Mouse (Mus musculus) megakaryocyte progenitor cell, adult 5-6 weeks (primary cell): Measurements from ENCODE around the gene Gm11938. TPM values are rescaled to one million over a fixed set of nuclear protein-coding genes. Genes with fewer than 3 reads are reported as not detected.

Experiments used
- ATAC-seq: replicated peaks from 2 replicates; pipeline ENCODE4 v1.8.0; 2016; ENCODE audit warnings: mild to moderate bottlenecking, moderate TSS enrichment, inconsistent platforms; ENCODE audit not compliant: poor library complexity
- total RNA-seq, 2 experiments: library from RNA; stranded (forward) in 1 of 2; stranded (reverse) in 1 of 2; fragments of 157-497, 149-512 nt in 1 of 2; fragments of 200-1000 nt in 1 of 2; gene quantifications; 2 replicates each; pipeline versions ENCODE4 v1.2.3 to v1.2.4; 2015 to 2017

Gm11938 gene
- total RNA-seq, 2 experiments from 2014 or later: not detected

GRCm38 (mm10) chr11:99574106-99574505, 29.0 kb downstream of the Gm11938 start:
- peak; percentile 92 for ATAC-seq

- ATAC-seq: no peak
Observed at GRCm38 (mm10) chr11:99573164-99573563, 29.9 kb downstream of the Gm11938 start.

GRCm38 (mm10) chr11:99566530-99566929, 36.6 kb downstream of the Gm11938 start, which contains the start of gene Krtap3-1:
Gene Krtap3-1, minus strand, starts transcription at chr11:99566630.
- ATAC-seq: no peak

GRCm38 (mm10) chr11:99562580-99562979, 40.5 kb downstream of the Gm11938 start:
- ATAC-seq: no peak

GRCm38 (mm10) chr11:99559366-99559765, 43.7 kb downstream of the Gm11938 start, which contains the start of gene Gm11939:
Gene Gm11939, minus strand, starts transcription at chr11:99559466.
- ATAC-seq: no peak

- ATAC-seq: no peak
Observed at GRCm38 (mm10) chr11:99557976-99558745, 44.9 kb downstream of the Gm11938 start.

- no peak for ATAC-seq
Observed at GRCm38 (mm10) chr11:99556753-99557152, 46.4 kb downstream of the Gm11938 start, which contains the start of gene Krtap3-2. Gene Krtap3-2, minus strand, starts transcription at chr11:99556853.

GRCm38 (mm10) chr11:99556195-99556594, 46.9 kb downstream of the Gm11938 start:
- no peak for ATAC-seq

Other genes starting within 250 kb of the Gm11938 start
Only the 30 nearest of the 36 such genes appear.
- not detected in 2 replicates for gene Krt12, start 181.0 kb downstream of the Gm11938 start, total RNA-seq (2015)
- gene Krt12, start 181.0 kb downstream of the Gm11938 start, total RNA-seq (2017): not detected in 2 replicates
- not detected in 2 replicates for gene Krt20, start 165.2 kb downstream of the Gm11938 start, total RNA-seq (2015)
- gene Krt20, start 165.2 kb downstream of the Gm11938 start, total RNA-seq (2017): not detected in 2 replicates
- not detected in 2 replicates for gene Krt23, start 110.2 kb downstream of the Gm11938 start, total RNA-seq (2015)
- gene Krt23, start 110.2 kb downstream of the Gm11938 start, total RNA-seq (2017): not detected in 2 replicates
- not detected in 2 replicates for gene Krt39, start 82.0 kb downstream of the Gm11938 start, total RNA-seq (2015)
- gene Krt39, start 82.0 kb downstream of the Gm11938 start, total RNA-seq (2017): not detected in 2 replicates
- gene Krt40, start 60.1 kb downstream of the Gm11938 start, total RNA-seq (2015): not detected in 2 replicates
- not detected in 2 replicates for gene Krt40, start 60.1 kb downstream of the Gm11938 start, total RNA-seq (2017)
- not detected in 2 replicates for gene Krtap3-3, start 52.4 kb downstream of the Gm11938 start, total RNA-seq (2015)
- gene Krtap3-3, start 52.4 kb downstream of the Gm11938 start, total RNA-seq (2017): not detected in 2 replicates
- gene Krtap3-2, start 46.5 kb downstream of the Gm11938 start, total RNA-seq (2015): not detected in 2 replicates
- gene Krtap3-2, start 46.5 kb downstream of the Gm11938 start, total RNA-seq (2017): not detected in 2 replicates
- not detected in 2 replicates for gene Gm11939, start 43.8 kb downstream of the Gm11938 start, total RNA-seq (2015)
- gene Gm11939, start 43.8 kb downstream of the Gm11938 start, total RNA-seq (2017): not detected in 2 replicates
- not detected in 2 replicates for gene Krtap3-1, start 36.7 kb downstream of the Gm11938 start, total RNA-seq (2015)
- gene Krtap3-1, start 36.7 kb downstream of the Gm11938 start, total RNA-seq (2017): not detected in 2 replicates
- gene Krtap1-5, start 22.3 kb downstream of the Gm11938 start, total RNA-seq (2015): not detected in 2 replicates
- not detected in 2 replicates for gene Krtap1-5, start 22.3 kb downstream of the Gm11938 start, total RNA-seq (2017)
- not detected in 2 replicates for gene Krtap1-4, start 19.7 kb downstream of the Gm11938 start, total RNA-seq (2015)
- not detected in 2 replicates for gene Krtap1-4, start 19.7 kb downstream of the Gm11938 start, total RNA-seq (2017)
- gene Krtap1-3, start 12.0 kb downstream of the Gm11938 start, total RNA-seq (2015): not detected in 2 replicates
- not detected in 2 replicates for gene Krtap1-3, start 12.0 kb downstream of the Gm11938 start, total RNA-seq (2017)
- not detected in 2 replicates for gene Krtap9-3, start 5.2 kb downstream of the Gm11938 start, total RNA-seq (2015)
- not detected in 2 replicates for gene Krtap9-3, start 5.2 kb downstream of the Gm11938 start, total RNA-seq (2017)
- not detected in 2 replicates for gene Gm11937, start 6.9 kb upstream of the Gm11938 start, total RNA-seq (2015)
- not detected in 2 replicates for gene Gm11937, start 6.9 kb upstream of the Gm11938 start, total RNA-seq (2017)
- not detected in 2 replicates for gene Krtap2-4, start 11.5 kb upstream of the Gm11938 start, total RNA-seq (2015)
- not detected in 2 replicates for gene Krtap2-4, start 11.5 kb upstream of the Gm11938 start, total RNA-seq (2017)
- gene Gm11562, start 17.1 kb upstream of the Gm11938 start, total RNA-seq (2015): not detected in 2 replicates
- gene Gm11562, start 17.1 kb upstream of the Gm11938 start, total RNA-seq (2017): not detected in 2 replicates
- not detected in 2 replicates for gene Krtap4-1, start 24.9 kb upstream of the Gm11938 start, total RNA-seq (2015)
- gene Krtap4-1, start 24.9 kb upstream of the Gm11938 start, total RNA-seq (2017): not detected in 2 replicates
- not detected in 2 replicates for gene Krtap4-2, start 31.8 kb upstream of the Gm11938 start, total RNA-seq (2015)
- gene Krtap4-2, start 31.8 kb upstream of the Gm11938 start, total RNA-seq (2017): not detected in 2 replicates
- not detected in 2 replicates for gene Krtap4-7, start 40.8 kb upstream of the Gm11938 start, total RNA-seq (2015)
- not detected in 2 replicates for gene Krtap4-7, start 40.8 kb upstream of the Gm11938 start, total RNA-seq (2017)
- not detected in 2 replicates for gene Gm11555, start 46.9 kb upstream of the Gm11938 start, total RNA-seq (2015)
- gene Gm11555, start 46.9 kb upstream of the Gm11938 start, total RNA-seq (2017): not detected in 2 replicates
- not detected in 2 replicates for gene Gm11563, start 55.7 kb upstream of the Gm11938 start, total RNA-seq (2015)
- not detected in 2 replicates for gene Gm11563, start 55.7 kb upstream of the Gm11938 start, total RNA-seq (2017)
- gene Krtap4-6, start 62.7 kb upstream of the Gm11938 start, total RNA-seq (2015): not detected in 2 replicates
- gene Krtap4-6, start 62.7 kb upstream of the Gm11938 start, total RNA-seq (2017): not detected in 2 replicates
- gene Gm14190, start 87.4 kb upstream of the Gm11938 start, total RNA-seq (2015): not detected in 2 replicates
- not detected in 2 replicates for gene Gm14190, start 87.4 kb upstream of the Gm11938 start, total RNA-seq (2017)
- gene Gm14180, start 131.0 kb upstream of the Gm11938 start, total RNA-seq (2015): not detected in 2 replicates
- not detected in 2 replicates for gene Gm14180, start 131.0 kb upstream of the Gm11938 start, total RNA-seq (2017)
- gene Gm11595, start 169.6 kb upstream of the Gm11938 start, total RNA-seq (2015): not detected in 2 replicates
- not detected in 2 replicates for gene Gm11595, start 169.6 kb upstream of the Gm11938 start, total RNA-seq (2017)
- not detected in 2 replicates for gene Krtap4-8, start 177.4 kb upstream of the Gm11938 start, total RNA-seq (2015)
- not detected in 2 replicates for gene Krtap4-8, start 177.4 kb upstream of the Gm11938 start, total RNA-seq (2017)
- not detected in 2 replicates for gene Krtap4-9, start 181.9 kb upstream of the Gm11938 start, total RNA-seq (2015)
- not detected in 2 replicates for gene Krtap4-9, start 181.9 kb upstream of the Gm11938 start, total RNA-seq (2017)
- gene Gm11596, start 190.2 kb upstream of the Gm11938 start, total RNA-seq (2015): not detected in 2 replicates
- not detected in 2 replicates for gene Gm11596, start 190.2 kb upstream of the Gm11938 start, total RNA-seq (2017)
- not detected in 2 replicates for gene Gm11569, start 195.6 kb upstream of the Gm11938 start, total RNA-seq (2015)
- gene Gm11569, start 195.6 kb upstream of the Gm11938 start, total RNA-seq (2017): not detected in 2 replicates
- not detected in 2 replicates for gene Gm11554, start 201.1 kb upstream of the Gm11938 start, total RNA-seq (2015)
- not detected in 2 replicates for gene Gm11554, start 201.1 kb upstream of the Gm11938 start, total RNA-seq (2017)